ENCODE assay signal across 8 mouse cellular contexts in the genomic region with DNA sequence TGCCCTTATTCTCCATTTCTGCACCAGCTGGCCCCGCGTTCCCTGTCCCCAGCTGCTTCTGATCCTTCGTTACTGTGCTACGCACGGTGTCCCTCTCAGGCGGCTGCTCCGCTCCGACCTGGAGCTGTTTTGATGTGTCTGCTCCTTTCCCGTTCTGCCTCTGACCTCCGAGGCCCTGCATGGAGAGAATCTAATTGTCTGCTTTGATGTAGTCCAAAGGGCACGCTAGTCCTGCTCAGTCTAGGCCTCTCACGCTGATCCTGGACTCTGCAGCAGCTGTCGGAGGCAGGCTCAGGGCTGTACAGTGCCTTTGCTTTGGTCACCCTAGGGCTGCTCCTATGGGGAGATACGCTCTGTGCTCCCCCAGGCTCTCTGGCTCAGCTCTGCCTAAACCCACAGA. TPM values are rescaled to one million over a fixed set of nuclear protein-coding genes. Genes with fewer than 3 reads are reported as not detected.
DNase-seq lines count a peak whose midpoint lies in the region; TF ChIP-seq lines count a peak whose summit lies in the region.

No protein-coding gene starts in this region.

- WGBS in forebrain, embryonic 10.5 days = 41% methylated on average over 14 of the region's 14 CpGs
- WGBS in kidney, adult 2 months = 56% methylated on average over 14 of the region's 14 CpGs

- no peaks in the 10 kb centered on the region for H3K9me3 ChIP-seq in forebrain, embryonic 10.5 days

- TF ChIP-seq CTCF in kidney, adult 2 months (conservative IDR thresholded peaks at IDR 0.05; ENCODE audit: insufficient read depth, insufficient read length, low read depth, low read length) = no peak
- no peak for TF ChIP-seq CTCF in layer of hippocampus, adult 2 months (conservative IDR thresholded peaks at IDR 0.05)

- peaks cover 77% of the 10 kb centered on the region for H3K36me3 ChIP-seq in forebrain, embryonic 10.5 days (replicated peaks)
- H3K36me3 ChIP-seq in kidney, adult 2 months (ENCODE audit: control insufficient read depth, insufficient read depth, low read length) = no peaks in the 10 kb centered on the region

- H3K27ac ChIP-seq in forebrain, embryonic 10.5 days = peak overlapping the region; percentile 77
- 0 out of 2 replicates have a peak overlapping the region, but pooled peaks have one; percentile 4 for H3K27ac ChIP-seq in kidney, adult 2 months (ENCODE audit: insufficient read depth, low read depth, low read length)
- no peak overlapping the region for H3K27ac ChIP-seq in layer of hippocampus, adult 2 months

- no peaks in the 10 kb centered on the region for H3K27me3 ChIP-seq in forebrain, embryonic 10.5 days (ENCODE audit: poor library complexity, severe bottlenecking)
- no peaks in the 10 kb centered on the region for H3K27me3 ChIP-seq in kidney, adult 2 months (replicated peaks; ENCODE audit: control insufficient read depth, insufficient read depth, low read length)

- H3K4me3 ChIP-seq in forebrain, embryonic 10.5 days = no peak overlapping the region
- H3K4me3 ChIP-seq in kidney, adult 2 months (ENCODE audit: insufficient read depth, low read depth, low read length) = no peak overlapping the region
- H3K4me3 ChIP-seq in layer of hippocampus, adult 2 months = no peak overlapping the region

- TF ChIP-seq POLR2A in kidney, adult 2 months (IDR thresholded peaks at IDR 0.05; ENCODE audit: low read depth, low read length) = no peak

- peak; percentile 65 for DNase-seq in embryo, embryonic 10 days (ENCODE audit: low spot score)
- peak; percentile 36 for DNase-seq in forebrain, embryonic 10.5 days (ENCODE audit: extremely low spot score, low spot score)
- peak; percentile 85 for DNase-seq in kidney, adult 2 months
- DNase-seq in mesoderm, embryonic 11.5 days (ENCODE audit: low read depth, low spot score) = peak; percentile 37
- no peak for DNase-seq in right cerebral cortex, postnatal 10 days (ENCODE audit: low spot score in 2 of 2)
- no peak for DNase-seq in cerebellum, postnatal 14 days
- no peak for DNase-seq in lung, postnatal 36 days
- DNase-seq in layer of hippocampus, adult 2 months (ENCODE audit: low spot score in 2 of 2) = no peak

- peaks cover 29% of the 10 kb centered on the region for H3K4me1 ChIP-seq in forebrain, embryonic 10.5 days
- peaks cover 7% of the 10 kb centered on the region; the same call in 1 of the 2 replicates for H3K4me1 ChIP-seq in kidney, adult 2 months (ENCODE audit: control insufficient read depth, insufficient read depth, low read length)

RNA-seq across cellular contexts. Expression of a gene that starts 46.9 kb away (rescaled TPM):
- polyA plus RNA-seq in forebrain, embryonic 10.5 days (2016; fragmentation: Nextera tagmentation; extraction: Ambion mirVana) = 102 and 106 TPM in 2 replicates
- 67.2 and 70.0 TPM in 2 replicates for polyA plus RNA-seq in kidney, adult 2 months (2012; rRNA removed)
- 10 to 100 TPM; 60.4 to 67.3 TPM for total RNA-seq in layer of hippocampus, adult 2 months (2021)

Comparison
In these comparisons a context has a peak if more than half of its experiments do, and no peak if none do; other contexts are left out.
1. DNase-seq: peak in embryo, embryonic 10 days (single experiment), forebrain, embryonic 10.5 days (single experiment), kidney, adult 2 months (single experiment) and mesoderm, embryonic 11.5 days (single experiment); none in right cerebral cortex, postnatal 10 days (0 of 2), cerebellum, postnatal 14 days (0 of 2), lung, postnatal 36 days (single experiment) and layer of hippocampus, adult 2 months (0 of 2).